Mouse (Mus musculus): Measurements from ENCODE around the gene Cdipt. TPM values are rescaled to one million over a fixed set of nuclear protein-coding genes. Genes with fewer than 3 reads are reported as not detected.

Gene Cdipt
- total RNA-seq, 2 experiments from 2014 or later: 49.8 to 70.2 TPM

- no peak for ATAC-seq (replicated peaks; ENCODE audit: low FRiP score, low TSS enrichment, poor library complexity, severe bottlenecking)
Measured at GRCm38 (mm10) chr7:127021563-127022527, 46.1 kb downstream of the Cdipt start.

DNA sequence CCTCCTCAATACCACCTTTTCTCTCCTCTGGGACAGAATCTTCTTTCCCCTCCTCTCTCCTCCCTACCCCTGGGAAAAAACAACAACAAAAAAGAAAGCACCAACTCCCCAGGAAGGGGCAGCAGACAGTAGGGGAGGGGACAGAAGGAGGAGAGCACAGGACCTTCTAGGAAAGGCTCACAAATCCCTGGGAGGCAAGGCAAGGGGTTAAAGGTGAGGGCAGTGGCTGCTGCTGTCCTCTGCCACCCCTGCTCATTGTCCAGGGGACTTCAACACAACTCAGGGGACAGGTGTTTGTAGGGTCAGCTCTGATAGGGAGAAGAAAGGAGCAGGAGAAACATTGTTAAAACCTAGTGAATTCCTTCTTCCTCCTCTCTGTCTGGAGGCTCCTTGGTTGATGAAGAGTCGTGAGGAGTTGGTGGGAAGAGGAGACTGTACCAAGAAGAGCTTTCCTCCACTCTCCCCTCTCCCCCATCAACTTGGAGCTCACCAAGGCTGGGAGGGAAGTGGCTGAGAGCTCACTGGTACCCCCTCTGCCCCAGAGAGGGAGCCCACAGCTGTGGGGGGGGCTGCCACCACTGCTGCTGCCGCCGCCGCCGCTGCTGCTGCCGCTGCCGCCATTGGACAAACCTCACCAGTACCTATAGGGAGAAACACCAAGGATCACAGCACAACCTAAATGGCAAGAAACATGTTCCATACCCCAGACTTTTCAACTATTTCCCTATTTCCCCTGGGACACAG is 47.0 kb downstream of the Cdipt start:
- no peak for ATAC-seq (replicated peaks; ENCODE audit: low FRiP score, low TSS enrichment, poor library complexity, severe bottlenecking)

DNA sequence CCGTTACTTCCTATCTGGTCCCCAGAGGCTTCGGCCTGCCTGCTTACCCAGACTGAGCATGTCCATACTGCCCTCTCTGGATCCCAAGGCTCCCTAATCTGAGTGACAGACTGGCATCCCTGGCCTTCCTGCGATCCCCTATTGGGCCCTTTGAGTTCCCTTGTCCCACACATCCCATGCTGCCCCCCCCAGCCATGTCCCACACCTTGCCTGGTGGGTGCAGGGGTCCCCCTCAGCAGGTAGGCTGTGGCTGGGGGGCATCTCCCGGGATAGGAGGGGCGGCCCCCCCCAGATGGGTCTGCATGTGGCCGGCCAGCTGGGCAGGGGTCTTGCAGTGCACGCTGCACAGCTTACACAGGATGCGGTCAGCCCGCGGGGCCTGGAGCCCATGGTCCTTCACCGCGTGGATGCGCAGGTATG is 47.6 kb downstream of the Cdipt start:
- ATAC-seq (replicated peaks; ENCODE audit: low FRiP score, low TSS enrichment, poor library complexity, severe bottlenecking): no peak

DNA sequence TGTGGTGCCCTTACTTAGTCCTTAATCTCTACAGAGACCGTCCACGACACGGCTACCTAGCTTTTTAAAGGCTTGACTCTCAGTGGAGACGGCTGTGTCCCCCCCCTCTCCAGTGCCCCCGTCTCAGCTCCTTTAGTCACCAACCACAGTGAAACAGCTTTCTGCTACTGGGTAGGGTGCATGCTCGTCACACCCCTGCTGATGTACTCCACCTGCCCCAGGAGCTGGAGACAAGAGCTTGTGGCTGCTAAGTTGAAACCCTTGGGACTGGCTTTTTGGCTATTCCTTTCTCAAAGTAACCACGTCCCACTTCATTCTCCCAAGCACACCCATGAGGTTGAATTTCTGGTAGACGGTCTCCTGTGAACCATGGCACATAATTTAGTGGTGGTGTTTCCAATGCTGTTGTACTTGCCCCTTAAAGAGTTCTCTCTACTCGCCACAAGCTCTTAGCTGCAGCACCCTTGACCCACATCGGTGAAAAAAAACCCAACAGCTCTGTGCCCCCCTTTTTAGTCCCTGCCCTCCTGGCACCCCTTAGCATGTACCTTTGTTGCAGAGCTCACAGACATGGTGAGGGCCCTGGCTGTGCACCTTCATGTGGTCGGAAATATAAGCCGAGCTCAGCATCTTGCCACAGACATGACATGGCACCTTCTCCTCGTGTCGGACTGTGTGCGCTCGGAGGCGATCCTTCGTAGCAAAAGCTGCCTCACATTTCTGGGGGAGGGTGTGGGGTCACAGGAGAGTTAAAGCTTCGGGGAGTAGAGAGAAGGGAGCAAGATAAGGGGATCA is 48.4 kb downstream of the Cdipt start:
- ATAC-seq (replicated peaks; ENCODE audit: low FRiP score, low TSS enrichment, poor library complexity, severe bottlenecking): no peak

GRCm38 (mm10) chr7:127024755-127025555 is 49.2 kb downstream of the Cdipt start:
- peak; percentile 22 for ATAC-seq (replicated peaks; ENCODE audit: low FRiP score, low TSS enrichment, poor library complexity, severe bottlenecking)

DNA sequence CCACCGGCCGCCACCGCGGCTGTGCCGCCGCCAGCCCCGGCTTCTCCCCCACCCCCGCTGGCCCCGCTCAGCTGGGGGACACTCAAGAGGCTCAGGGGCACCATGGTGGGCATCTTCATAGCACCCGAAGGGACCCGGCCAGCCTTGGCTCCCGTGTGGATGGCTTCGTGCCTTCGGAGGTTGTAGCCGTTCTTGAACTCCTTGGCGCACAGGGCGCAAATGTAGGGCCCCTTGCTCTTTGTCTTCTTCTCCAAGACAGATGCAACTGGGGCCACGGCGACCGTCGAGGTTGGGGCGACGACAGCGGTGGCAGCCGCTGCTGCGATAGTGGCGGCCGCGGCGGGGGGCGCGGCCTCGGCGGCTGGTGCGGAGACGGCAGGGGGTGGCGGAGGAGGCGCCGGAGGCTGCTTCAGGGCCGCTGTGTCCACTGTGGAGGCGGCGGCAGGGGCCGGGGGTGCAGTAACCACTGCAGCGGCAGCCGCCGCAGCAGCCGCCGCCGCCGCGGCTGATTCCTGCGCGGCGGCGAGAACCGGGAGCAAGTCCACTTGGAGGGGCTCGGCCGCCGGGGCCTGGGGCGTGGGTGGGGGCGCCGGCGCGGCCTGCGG is 49.9 kb downstream of the Cdipt start:
- ATAC-seq (replicated peaks; ENCODE audit: low FRiP score, low TSS enrichment, poor library complexity, severe bottlenecking): no peak

DNA sequence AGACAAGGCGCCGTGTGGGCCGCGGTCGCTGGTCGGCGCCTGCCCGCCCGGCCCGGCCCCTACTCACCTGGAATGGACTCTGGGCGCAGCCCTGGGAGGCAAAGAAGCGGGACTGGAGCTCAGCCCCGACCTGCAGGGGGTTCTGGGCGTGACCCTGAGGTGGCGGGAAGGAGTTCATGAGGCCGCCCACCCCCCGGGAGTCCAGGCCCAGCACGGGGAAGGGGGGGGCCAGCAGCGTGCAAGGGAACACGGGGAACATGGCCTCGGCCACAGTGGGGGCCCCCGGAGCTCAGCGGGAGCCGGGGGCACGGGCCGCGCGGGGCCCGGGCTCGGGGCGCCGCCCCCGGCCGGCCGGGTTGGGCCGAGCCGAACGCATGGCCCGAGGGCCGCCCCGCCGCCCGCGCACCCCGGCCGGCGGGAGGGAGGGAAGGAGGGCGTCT is 50.5 kb downstream of the Cdipt start:
- ATAC-seq (replicated peaks; ENCODE audit: low FRiP score, low TSS enrichment, poor library complexity, severe bottlenecking): 0 out of 2 replicates have a peak, but pooled peaks have one; percentile 14

- no peak for ATAC-seq (replicated peaks; ENCODE audit: low FRiP score, low TSS enrichment, poor library complexity, severe bottlenecking)
Measured at GRCm38 (mm10) chr7:127026616-127026983, 50.9 kb downstream of the Cdipt start.

DNA sequence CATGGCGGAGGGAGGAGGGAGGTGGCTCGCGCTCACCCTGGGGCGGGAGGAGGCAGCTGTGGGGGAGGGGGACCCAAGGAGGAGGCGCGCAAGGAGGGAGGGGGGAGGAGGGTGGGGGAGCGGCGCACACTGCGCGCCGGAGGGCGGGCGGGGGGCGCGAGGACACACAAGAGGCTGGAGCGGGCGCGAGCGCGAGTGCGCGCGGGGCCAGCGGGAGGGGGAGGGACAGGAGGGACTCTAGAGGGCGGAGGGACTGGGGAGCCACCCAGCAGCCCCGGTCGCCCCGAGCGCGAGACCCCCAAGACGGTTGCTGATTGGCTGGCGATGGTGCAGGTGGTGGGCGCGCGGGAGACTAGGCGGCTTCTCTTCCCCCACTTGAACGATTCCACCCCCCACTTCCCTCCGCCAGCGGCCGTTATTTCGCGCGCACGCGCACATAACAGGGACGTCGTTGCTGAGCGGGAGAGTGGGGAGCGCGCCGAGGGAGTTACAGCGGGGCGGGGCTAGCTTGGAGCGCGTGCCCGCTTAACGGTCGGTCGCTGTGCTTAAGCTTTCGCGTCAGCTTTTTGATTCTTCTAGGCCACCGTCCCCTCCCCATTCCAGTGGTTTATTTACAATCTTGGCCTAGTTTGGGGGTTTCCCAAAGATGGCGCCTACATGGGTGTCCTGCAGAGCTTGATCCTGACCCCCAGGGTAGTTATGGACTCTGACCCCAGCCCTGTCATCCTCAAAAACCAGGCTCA is 51.4 kb downstream of the Cdipt start, which contains the start of gene Maz:
Maz (minus strand) TSS at position 54 of the 743 bp plus-strand sequence.
- ATAC-seq (replicated peaks; ENCODE audit: low FRiP score, low TSS enrichment, poor library complexity, severe bottlenecking): peak; percentile 81

- no peak for ATAC-seq (replicated peaks; ENCODE audit: low FRiP score, low TSS enrichment, poor library complexity, severe bottlenecking)
Measured at GRCm38 (mm10) chr7:127027885-127028284, 52.2 kb downstream of the Cdipt start.

Other genes with a start within 250 kb of the Cdipt start
- 41.0 and 45.1 TPM in 2 replicates for gene Mapk3, start 216.3 kb upstream of the Cdipt start, total RNA-seq (2014; fragmentation: Nextera tagmentation)
- 17.5 and 20.1 TPM in 2 replicates for gene Mapk3, start 216.3 kb upstream of the Cdipt start, total RNA-seq (2017)
- 0.26 and 2.5 TPM in 2 replicates for gene Gdpd3, start 209.6 kb upstream of the Cdipt start, total RNA-seq (2014; fragmentation: Nextera tagmentation)
- gene Gdpd3, start 209.6 kb upstream of the Cdipt start, total RNA-seq (2017): 0.09 TPM in 1 of 2 replicates, not detected in the other
- 26.6 and 40.6 TPM in 2 replicates for gene Ypel3, start 199.0 kb upstream of the Cdipt start, total RNA-seq (2014; fragmentation: Nextera tagmentation)
- gene Ypel3, start 199.0 kb upstream of the Cdipt start, total RNA-seq (2017): 20.2 and 22.6 TPM in 2 replicates
- gene Tbx6, start 194.4 kb upstream of the Cdipt start, total RNA-seq (2014; fragmentation: Nextera tagmentation): 0.69 and 3.1 TPM in 2 replicates
- gene Tbx6, start 194.4 kb upstream of the Cdipt start, total RNA-seq (2017): not detected in 2 replicates
- 176 and 189 TPM in 2 replicates for gene Ppp4c, start 183.4 kb upstream of the Cdipt start, total RNA-seq (2014; fragmentation: Nextera tagmentation)
- 104 and 127 TPM in 2 replicates for gene Ppp4c, start 183.4 kb upstream of the Cdipt start, total RNA-seq (2017)
- gene Fam57b, start 178.2 kb upstream of the Cdipt start, total RNA-seq (2014; fragmentation: Nextera tagmentation): 0.61 TPM in 1 of 2 replicates, not detected in the other
- gene Fam57b, start 178.2 kb upstream of the Cdipt start, total RNA-seq (2017): 0.42 TPM in 1 of 2 replicates, not detected in the other
- not detected in 2 replicates for gene 4930451I11Rik, start 144.3 kb upstream of the Cdipt start, total RNA-seq (2014; fragmentation: Nextera tagmentation)
- not detected in 2 replicates for gene 4930451I11Rik, start 144.3 kb upstream of the Cdipt start, total RNA-seq (2017)
- not detected in 2 replicates for gene Doc2a, start 128.5 kb upstream of the Cdipt start, total RNA-seq (2014; fragmentation: Nextera tagmentation)
- not detected in 2 replicates for gene Doc2a, start 128.5 kb upstream of the Cdipt start, total RNA-seq (2017)
- 51.6 and 123 TPM in 2 replicates for gene Hirip3, start 113.9 kb upstream of the Cdipt start, total RNA-seq (2014; fragmentation: Nextera tagmentation)
- gene Hirip3, start 113.9 kb upstream of the Cdipt start, total RNA-seq (2017): 327 and 333 TPM in 2 replicates
- gene Ino80e, start 113.5 kb upstream of the Cdipt start, total RNA-seq (2014; fragmentation: Nextera tagmentation): 124 and 132 TPM in 2 replicates
- gene Ino80e, start 113.5 kb upstream of the Cdipt start, total RNA-seq (2017): 29.4 and 45.6 TPM in 2 replicates
- gene Taok2, start 91.2 kb upstream of the Cdipt start, total RNA-seq (2014; fragmentation: Nextera tagmentation): 36.1 and 44.2 TPM in 2 replicates
- gene Taok2, start 91.2 kb upstream of the Cdipt start, total RNA-seq (2017): 22.1 and 25.1 TPM in 2 replicates
- 22.0 and 27.2 TPM in 2 replicates for gene Tmem219, start 53.0 kb upstream of the Cdipt start, total RNA-seq (2014; fragmentation: Nextera tagmentation)
- 9.2 and 17.9 TPM in 2 replicates for gene Tmem219, start 53.0 kb upstream of the Cdipt start, total RNA-seq (2017)
- 14.0 and 18.6 TPM in 2 replicates for gene Kctd13, start 47.0 kb upstream of the Cdipt start, total RNA-seq (2014; fragmentation: Nextera tagmentation)
- gene Kctd13, start 47.0 kb upstream of the Cdipt start, total RNA-seq (2017): 9.0 and 22.1 TPM in 2 replicates
- gene Asphd1, start 26.3 kb upstream of the Cdipt start, total RNA-seq (2014; fragmentation: Nextera tagmentation): not detected in 2 replicates
- gene Asphd1, start 26.3 kb upstream of the Cdipt start, total RNA-seq (2017): not detected in 2 replicates
- gene Sez6l2, start 25.4 kb upstream of the Cdipt start, total RNA-seq (2014; fragmentation: Nextera tagmentation): 3.2 and 4.4 TPM in 2 replicates
- 0.76 TPM in 1 of 2 replicates, not detected in the other for gene Sez6l2, start 25.4 kb upstream of the Cdipt start, total RNA-seq (2017)
- gene Cdiptos, start 184 bp downstream of the Cdipt start, total RNA-seq (2014; fragmentation: Nextera tagmentation): not detected in 2 replicates
- gene Cdiptos, start 184 bp downstream of the Cdipt start, total RNA-seq (2017): 0.23 TPM in 1 of 2 replicates, not detected in the other
- 5.6 and 7.9 TPM in 2 replicates for gene Mvp, start 38.7 kb downstream of the Cdipt start, total RNA-seq (2014; fragmentation: Nextera tagmentation)
- gene Mvp, start 38.7 kb downstream of the Cdipt start, total RNA-seq (2017): 13.5 and 19.7 TPM in 2 replicates
- gene Pagr1b, start 40.6 kb downstream of the Cdipt start, total RNA-seq (2014; fragmentation: Nextera tagmentation): 0.66 TPM in 1 of 2 replicates, not detected in the other
- gene Pagr1b, start 40.6 kb downstream of the Cdipt start, total RNA-seq (2017): 4.5 and 8.7 TPM in 2 replicates
- 62.5 and 66.9 TPM in 2 replicates for gene Pagr1a, start 41.4 kb downstream of the Cdipt start, total RNA-seq (2014; fragmentation: Nextera tagmentation)
- 24.5 TPM in 1 of 2 replicates, not detected in the other for gene Pagr1a, start 41.4 kb downstream of the Cdipt start, total RNA-seq (2017)
- gene Gm42742, start 45.2 kb downstream of the Cdipt start, total RNA-seq (2014; fragmentation: Nextera tagmentation): 0.47 and 3.3 TPM in 2 replicates
- 22.6 TPM in 1 of 2 replicates, not detected in the other for gene Gm42742, start 45.2 kb downstream of the Cdipt start, total RNA-seq (2017)
- 0.74 and 2.0 TPM in 2 replicates for gene Prrt2, start 45.3 kb downstream of the Cdipt start, total RNA-seq (2014; fragmentation: Nextera tagmentation)
- 0.80 and 2.3 TPM in 2 replicates for gene Prrt2, start 45.3 kb downstream of the Cdipt start, total RNA-seq (2017)
- gene Maz, start 51.1 kb downstream of the Cdipt start, total RNA-seq (2014; fragmentation: Nextera tagmentation): 256 and 270 TPM in 2 replicates
- 54.2 and 70.0 TPM in 2 replicates for gene Maz, start 51.1 kb downstream of the Cdipt start, total RNA-seq (2017)
- gene Kif22, start 66.6 kb downstream of the Cdipt start, total RNA-seq (2014; fragmentation: Nextera tagmentation): 68.1 and 120 TPM in 2 replicates
- 56.1 and 67.7 TPM in 2 replicates for gene Kif22, start 66.6 kb downstream of the Cdipt start, total RNA-seq (2017)
- 61.9 and 97.7 TPM in 2 replicates for gene Zg16, start 111.4 kb downstream of the Cdipt start, total RNA-seq (2014; fragmentation: Nextera tagmentation)
- gene Zg16, start 111.4 kb downstream of the Cdipt start, total RNA-seq (2017): 27.8 and 47.2 TPM in 2 replicates
- gene AI467606, start 115.4 kb downstream of the Cdipt start, total RNA-seq (2014; fragmentation: Nextera tagmentation): 17.6 and 18.5 TPM in 2 replicates
- 14.2 and 17.9 TPM in 2 replicates for gene AI467606, start 115.4 kb downstream of the Cdipt start, total RNA-seq (2017)
- gene Qprt, start 146.3 kb downstream of the Cdipt start, total RNA-seq (2014; fragmentation: Nextera tagmentation): 4.4 and 8.2 TPM in 2 replicates
- 1.7 and 5.3 TPM in 2 replicates for gene Qprt, start 146.3 kb downstream of the Cdipt start, total RNA-seq (2017)
- gene Spn, start 161.9 kb downstream of the Cdipt start, total RNA-seq (2014; fragmentation: Nextera tagmentation): 134 and 142 TPM in 2 replicates
- 294 and 351 TPM in 2 replicates for gene Spn, start 161.9 kb downstream of the Cdipt start, total RNA-seq (2017)
- 49.6 and 54.8 TPM in 2 replicates for gene Cd2bp2, start 220.1 kb downstream of the Cdipt start, total RNA-seq (2014; fragmentation: Nextera tagmentation)
- 51.8 and 63.3 TPM in 2 replicates for gene Cd2bp2, start 220.1 kb downstream of the Cdipt start, total RNA-seq (2017)
- gene Tbc1d10b, start 232.6 kb downstream of the Cdipt start, total RNA-seq (2014; fragmentation: Nextera tagmentation): 25.5 and 35.8 TPM in 2 replicates
- 23.9 and 41.0 TPM in 2 replicates for gene Tbc1d10b, start 232.6 kb downstream of the Cdipt start, total RNA-seq (2017)
- 36.1 and 48.6 TPM in 2 replicates for gene Mylpf, start 233.0 kb downstream of the Cdipt start, total RNA-seq (2014; fragmentation: Nextera tagmentation)
- 22.2 and 30.8 TPM in 2 replicates for gene Mylpf, start 233.0 kb downstream of the Cdipt start, total RNA-seq (2017)